Mouse (Mus musculus): ENCODE measurements around the gene Iqck. TPM values are rescaled to one million over a fixed set of nuclear protein-coding genes. Genes with fewer than 3 reads are reported as not detected.

The Iqck gene
- polyA plus RNA-seq, 1 experiment = 1.1 TPM

GRCm38 (mm10) chr7:118817741-118818140 lies 37.8 kb upstream of the Iqck start:
- no peak for DNase-seq
- TF ChIP-seq CTCF (IDR thresholded peaks at IDR 0.05; ENCODE audit: borderline replicate concordance, control insufficient read depth, extremely low read depth, insufficient read depth, low read length, poor library complexity) (no peak), POLR2A (IDR thresholded peaks at IDR 0.05; ENCODE audit: control insufficient read depth, extremely low read depth, insufficient read depth, low read length, poor library complexity) (no peak)
- 96% methylated on average over 7 of the region's 7 CpGs for WGBS
- Histone ChIP-seq H3K4me3 (ENCODE audit: control insufficient read depth, insufficient read depth, low read length) (no peak overlapping the region), H3K36me3 (ENCODE audit: control insufficient read depth, insufficient read depth, low read length) (peaks cover 16% of the 10 kb centered on the region; the same call in 1 of the 2 replicates), H3K27ac (ENCODE audit: control insufficient read depth, insufficient read depth, low read length) (no peak overlapping the region), H3K27me3 (ENCODE audit: control insufficient read depth, insufficient read depth, low read length) (no peaks in the 10 kb centered on the region), H3K4me1 (replicated peaks; ENCODE audit: control insufficient read depth, insufficient read depth, low read length) (no peaks in the 10 kb centered on the region)

GRCm38 (mm10) chr7:118819666-118820065 lies 35.9 kb upstream of the Iqck start:
- WGBS = 86% methylated on average over 1 of the region's 1 CpGs
- no peak for TF ChIP-seq POLR2A (IDR thresholded peaks at IDR 0.05; ENCODE audit: control insufficient read depth, extremely low read depth, insufficient read depth, low read length, poor library complexity)
- no peak for TF ChIP-seq CTCF (IDR thresholded peaks at IDR 0.05; ENCODE audit: borderline replicate concordance, control insufficient read depth, extremely low read depth, insufficient read depth, low read length, poor library complexity)
- Histone ChIP-seq H3K36me3 (ENCODE audit: control insufficient read depth, insufficient read depth, low read length) (peaks cover 9% of the 10 kb centered on the region; the same call in 1 of the 2 replicates), H3K27ac (ENCODE audit: control insufficient read depth, insufficient read depth, low read length) (no peak overlapping the region), H3K4me1 (replicated peaks; ENCODE audit: control insufficient read depth, insufficient read depth, low read length) (no peaks in the 10 kb centered on the region), H3K4me3 (ENCODE audit: control insufficient read depth, insufficient read depth, low read length) (no peak overlapping the region), H3K27me3 (ENCODE audit: control insufficient read depth, insufficient read depth, low read length) (no peaks in the 10 kb centered on the region)
- no peak for DNase-seq

GRCm38 (mm10) chr7:118821356-118821755 lies 34.2 kb upstream of the Iqck start:
- no peak overlapping the region for H3K27ac ChIP-seq (ENCODE audit: control insufficient read depth, insufficient read depth, low read length)
- H3K27me3 ChIP-seq (ENCODE audit: control insufficient read depth, insufficient read depth, low read length) = no peaks in the 10 kb centered on the region
- TF ChIP-seq CTCF (IDR thresholded peaks at IDR 0.05; ENCODE audit: borderline replicate concordance, control insufficient read depth, extremely low read depth, insufficient read depth, low read length, poor library complexity) (no peak), POLR2A (IDR thresholded peaks at IDR 0.05; ENCODE audit: control insufficient read depth, extremely low read depth, insufficient read depth, low read length, poor library complexity) (no peak)
- WGBS = 85% methylated on average over 7 of the region's 7 CpGs
- peaks cover under 1% of the 10 kb centered on the region for H3K36me3 ChIP-seq (ENCODE audit: control insufficient read depth, insufficient read depth, low read length)
- DNase-seq = no peak
- no peak overlapping the region for H3K4me3 ChIP-seq (ENCODE audit: control insufficient read depth, insufficient read depth, low read length)
- no peaks in the 10 kb centered on the region for H3K4me1 ChIP-seq (replicated peaks; ENCODE audit: control insufficient read depth, insufficient read depth, low read length)

- no peaks in the 10 kb centered on the region for H3K4me1 ChIP-seq (replicated peaks; ENCODE audit: control insufficient read depth, insufficient read depth, low read length)
- TF ChIP-seq POLR2A (IDR thresholded peaks at IDR 0.05; ENCODE audit: control insufficient read depth, extremely low read depth, insufficient read depth, low read length, poor library complexity) (no peak), CTCF (IDR thresholded peaks at IDR 0.05; ENCODE audit: borderline replicate concordance, control insufficient read depth, extremely low read depth, insufficient read depth, low read length, poor library complexity) (no peak)
- H3K27me3 ChIP-seq (ENCODE audit: control insufficient read depth, insufficient read depth, low read length) = no peaks in the 10 kb centered on the region
- 96% methylated on average over 12 of the region's 12 CpGs for WGBS
- DNase-seq = no peak
- H3K4me3 ChIP-seq (ENCODE audit: control insufficient read depth, insufficient read depth, low read length) = no peak overlapping the region
- H3K36me3 ChIP-seq (ENCODE audit: control insufficient read depth, insufficient read depth, low read length) = peaks cover 4% of the 10 kb centered on the region
- no peak overlapping the region for H3K27ac ChIP-seq (ENCODE audit: control insufficient read depth, insufficient read depth, low read length)
Measured at GRCm38 (mm10) chr7:118821887-118822556, 33.5 kb upstream of the Iqck start.

GRCm38 (mm10) chr7:118824451-118824850 lies 31.1 kb upstream of the Iqck start:
- H3K27ac ChIP-seq (ENCODE audit: control insufficient read depth, insufficient read depth, low read length) = no peak overlapping the region
- TF ChIP-seq CTCF (IDR thresholded peaks at IDR 0.05; ENCODE audit: borderline replicate concordance, control insufficient read depth, extremely low read depth, insufficient read depth, low read length, poor library complexity) = no peak
- TF ChIP-seq POLR2A (IDR thresholded peaks at IDR 0.05; ENCODE audit: control insufficient read depth, extremely low read depth, insufficient read depth, low read length, poor library complexity) = no peak
- no peak for DNase-seq
- H3K4me3 ChIP-seq (ENCODE audit: control insufficient read depth, insufficient read depth, low read length) = no peak overlapping the region
- 72% methylated on average over 7 of the region's 7 CpGs for WGBS
- H3K36me3 ChIP-seq (ENCODE audit: control insufficient read depth, insufficient read depth, low read length) = peaks cover 8% of the 10 kb centered on the region
- H3K4me1 ChIP-seq (replicated peaks; ENCODE audit: control insufficient read depth, insufficient read depth, low read length) = no peaks in the 10 kb centered on the region
- H3K27me3 ChIP-seq (ENCODE audit: control insufficient read depth, insufficient read depth, low read length) = no peaks in the 10 kb centered on the region

GRCm38 (mm10) chr7:118827975-118828416 lies 27.6 kb upstream of the Iqck start:
- Histone ChIP-seq H3K4me1 (replicated peaks; ENCODE audit: control insufficient read depth, insufficient read depth, low read length) (no peaks in the 10 kb centered on the region), H3K36me3 (ENCODE audit: control insufficient read depth, insufficient read depth, low read length) (peaks cover 8% of the 10 kb centered on the region), H3K27me3 (ENCODE audit: control insufficient read depth, insufficient read depth, low read length) (no peaks in the 10 kb centered on the region), H3K27ac (ENCODE audit: control insufficient read depth, insufficient read depth, low read length) (no peak overlapping the region), H3K4me3 (ENCODE audit: control insufficient read depth, insufficient read depth, low read length) (no peak overlapping the region)
- WGBS = 77% methylated on average over 5 of the region's 5 CpGs
- TF ChIP-seq CTCF (IDR thresholded peaks at IDR 0.05; ENCODE audit: borderline replicate concordance, control insufficient read depth, extremely low read depth, insufficient read depth, low read length, poor library complexity) = no peak
- no peak for DNase-seq

- WGBS = 95% methylated on average over 5 of the region's 5 CpGs
- peaks cover 38% of the 10 kb centered on the region for H3K36me3 ChIP-seq (ENCODE audit: control insufficient read depth, insufficient read depth, low read length)
- no peak overlapping the region for H3K27ac ChIP-seq (ENCODE audit: control insufficient read depth, insufficient read depth, low read length)
- no peak for TF ChIP-seq POLR2A (IDR thresholded peaks at IDR 0.05; ENCODE audit: control insufficient read depth, extremely low read depth, insufficient read depth, low read length, poor library complexity)
- TF ChIP-seq CTCF (IDR thresholded peaks at IDR 0.05; ENCODE audit: borderline replicate concordance, control insufficient read depth, extremely low read depth, insufficient read depth, low read length, poor library complexity) = no peak
- no peaks in the 10 kb centered on the region for H3K4me1 ChIP-seq (replicated peaks; ENCODE audit: control insufficient read depth, insufficient read depth, low read length)
- no peak overlapping the region for H3K4me3 ChIP-seq (ENCODE audit: control insufficient read depth, insufficient read depth, low read length)
- no peak for DNase-seq
- no peaks in the 10 kb centered on the region for H3K27me3 ChIP-seq (ENCODE audit: control insufficient read depth, insufficient read depth, low read length)
Measured at GRCm38 (mm10) chr7:118837901-118838300, 17.7 kb upstream of the Iqck start.
